Mouse (Mus musculus): Measurements from ENCODE around the gene Rnf114. TPM values are rescaled to one million over a fixed set of nuclear protein-coding genes. Genes with fewer than 3 reads are reported as not detected.

Rnf114 gene
- total RNA-seq (2023): 10 to 100 TPM; 55.4 to 57.7 TPM

GRCm38 (mm10) chr2:167491757-167492708 lies at the start of gene Rnf114:
TSS of gene Rnf114 (plus strand) at chr2:167492645.

GRCm38 (mm10) chr2:167492713-167493636 lies 530 bp downstream of the Rnf114 start, which contains the start of gene Spata2:
TSS of gene Spata2 (minus strand) at chr2:167492887.

GRCm38 (mm10) chr2:167537476-167538297 lies 45.2 kb downstream of the Rnf114 start, which contains the start of gene Snai1:
TSS of gene Snai1 (plus strand) at chr2:167538195.

Other genes starting within 250 kb of the Rnf114 start
- gene B4galt5, start 143.5 kb upstream of the Rnf114 start, total RNA-seq (2023): 10 to 100 TPM; 24.4 to 33.0 TPM
- gene Slc9a8, start 70.9 kb upstream of the Rnf114 start, total RNA-seq (2023): 10 to 100 TPM; 36.8 to 40.9 TPM
- gene Spata2, start 242 bp downstream of the Rnf114 start, total RNA-seq (2023): 10 to 100 TPM; 43.4 to 48.7 TPM
- gene Snai1, start 45.5 kb downstream of the Rnf114 start, total RNA-seq (2023): 1 to 10 TPM; 1.8 to 2.4 TPM
- gene Ube2v1, start 139.4 kb downstream of the Rnf114 start, total RNA-seq (2023): 10 to 100 TPM; 67.8 to 70.2 TPM
- gene Gm20431, start 168.9 kb downstream of the Rnf114 start, total RNA-seq (2023): 10 to 100 TPM; 21.3 to 29.3 TPM
- 100 to 1,000 TPM; 478 to 480 TPM for gene Cebpb, start 196.3 kb downstream of the Rnf114 start, total RNA-seq (2023)
- 100 to 1,000 TPM; 145 to 197 TPM for gene Tmem189, start 197.2 kb downstream of the Rnf114 start, total RNA-seq (2023)